Mouse (Mus musculus) left cerebral cortex, postnatal 10 days (tissue): ENCODE data around the gene Olfr1101. TPM values are rescaled to one million over a fixed set of nuclear protein-coding genes. Genes with fewer than 3 reads are reported as not detected.

Source experiments
- DNase-seq, 2 experiments: peaks; one replicate each; pipeline ENCODE4 v3.0.0; 2021 to 2022; ENCODE audit warnings: low spot score in 2 of 2, mixed read lengths in 1 of 2; ENCODE audit errors: extremely low spot score in 1 of 2
- intact Hi-C: fragments of 180-260 bp; cut with DNase I; formaldehyde crosslinking; loops from one replicate; pipeline ENCODE4 v1.15.1; 2025
- total RNA-seq, 2 experiments: library from RNA; stranded (reverse); gene quantifications; 2 replicates each; pipeline ENCODE4 v1.2.3; 2021

Gene Olfr1101
- total RNA-seq = not detected

- intact Hi-C loops = no loop called here
- DNase-seq = no peak
Measured at GRCm38 (mm10) chr2:86991121-86991520, at the start of gene Olfr1101. Gene Olfr1101, minus strand, starts transcription at chr2:86991221.

GRCm38 (mm10) chr2:87036431-87036830, 45.4 kb upstream of the Olfr1101 start, which contains the start of gene Olfr1105:
Gene Olfr1105, minus strand, starts transcription at chr2:87036531.
- intact Hi-C loops = no loop called here
- DNase-seq = no peak

GRCm38 (mm10) chr2:87026980-87027379, 36.0 kb upstream of the Olfr1101 start, which contains the start of gene Olfr1104:
Gene Olfr1104, minus strand, starts transcription at chr2:87027080.
- no peak for DNase-seq
- intact Hi-C loops = no loop called here

GRCm38 (mm10) chr2:86998098-86998497, 7.1 kb upstream of the Olfr1101 start, which contains the start of gene Olfr1102:
Gene Olfr1102, plus strand, starts transcription at chr2:86998398.
- intact Hi-C loops = no loop called here
- DNase-seq = no peak

GRCm38 (mm10) chr2:86979854-86980253, 11.2 kb downstream of the Olfr1101 start, which contains the start of gene Olfr1100:
Gene Olfr1100, minus strand, starts transcription at chr2:86979954.
- no peak for DNase-seq
- intact Hi-C loops = no loop called here

- intact Hi-C loops = no loop called here
- DNase-seq = no peak
Measured at GRCm38 (mm10) chr2:86960593-86960992, 30.4 kb downstream of the Olfr1101 start, which contains the start of gene Olfr1099. Gene Olfr1099, minus strand, starts transcription at chr2:86960693.

Other genes starting within 250 kb of the Olfr1101 start
- not detected for gene Olfr1090, start 232.2 kb downstream of the Olfr1101 start, total RNA-seq
- gene Olfr1093, start 208.7 kb downstream of the Olfr1101 start, total RNA-seq = not detected
- not detected for gene Olfr141, start 181.2 kb downstream of the Olfr1101 start, total RNA-seq
- gene Olfr1094, start 166.6 kb downstream of the Olfr1101 start, total RNA-seq = not detected
- not detected for gene Olfr1095, start 139.5 kb downstream of the Olfr1101 start, total RNA-seq
- not detected for gene Gm13723, start 116.4 kb downstream of the Olfr1101 start, total RNA-seq
- gene Olfr1097, start 99.0 kb downstream of the Olfr1101 start, total RNA-seq = not detected
- gene Olfr1098, start 66.7 kb downstream of the Olfr1101 start, total RNA-seq = not detected
- not detected for gene Olfr1099, start 30.5 kb downstream of the Olfr1101 start, total RNA-seq
- gene Olfr1100, start 11.3 kb downstream of the Olfr1101 start, total RNA-seq = not detected
- gene Olfr1102, start 7.2 kb upstream of the Olfr1101 start, total RNA-seq = not detected
- not detected for gene Olfr1104, start 35.9 kb upstream of the Olfr1101 start, total RNA-seq
- gene Olfr1105, start 45.3 kb upstream of the Olfr1101 start, total RNA-seq = not detected
- gene Olfr1106, start 61.1 kb upstream of the Olfr1101 start, total RNA-seq = not detected
- not detected for gene Olfr1107, start 84.6 kb upstream of the Olfr1101 start, total RNA-seq
- gene Olfr1109, start 104.8 kb upstream of the Olfr1101 start, total RNA-seq = not detected
- not detected for gene Olfr259, start 123.3 kb upstream of the Olfr1101 start, total RNA-seq
- gene Olfr1110, start 149.1 kb upstream of the Olfr1101 start, total RNA-seq = not detected
- not detected for gene Olfr1111, start 161.4 kb upstream of the Olfr1101 start, total RNA-seq
- not detected for gene Olfr1112, start 196.6 kb upstream of the Olfr1101 start, total RNA-seq
- gene Olfr1113, start 217.7 kb upstream of the Olfr1101 start, total RNA-seq = not detected